Mouse (Mus musculus): ENCODE measurements at regions not wholly inside any gene's neighbourhood (a gene's known extent, or its start where the extent isn't known, plus 50 kb on each side); places are given as distances from the start of the nearest gene placed in this dataset.
A peak's percentile ranks its signal among the peaks of the same experiment; 100 is the strongest.

- no peak for DNase-seq
- intact Hi-C loops (cut with DNase I; ENCODE audit: low total_unique reads), result loop anchor here (5.0 kb wide), 2 partner anchors 151 to 531 kb away; no protein-coding TSS in a partner anchor
These were observed 73.4 kb upstream of the Medag start for GRCm38 (mm10) chr5:149338016-149338696.

DNA sequence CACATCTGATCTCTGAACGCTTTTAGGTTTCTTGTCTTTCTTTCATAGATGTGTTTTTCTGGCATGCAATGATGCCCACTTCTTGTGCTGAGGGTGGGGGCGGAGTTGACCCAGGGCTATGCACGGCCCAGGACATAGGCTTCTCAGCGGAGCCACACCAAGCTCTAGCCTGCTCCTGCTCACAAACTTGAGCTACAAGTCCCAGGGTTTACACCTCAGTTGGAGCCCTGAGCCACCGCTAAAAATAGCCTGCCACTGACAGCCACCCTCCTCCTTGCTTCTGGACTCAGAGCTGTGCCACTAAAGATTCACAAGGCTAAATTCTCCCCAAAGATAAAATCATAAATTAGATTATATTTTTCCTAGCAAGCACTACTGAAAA, 72.9 kb upstream of the Medag start:
- no peak for DNase-seq
- intact Hi-C loops (cut with DNase I; ENCODE audit: low total_unique reads), result loop anchor here (5.0 kb wide), 2 partner anchors 151 to 531 kb away; no protein-coding TSS in a partner anchor

- intact Hi-C loops (cut with DNase I; ENCODE audit: low total_unique reads), result no loop called here
These were observed 71.2 kb upstream of the Medag start for GRCm38 (mm10) chr5:149340361-149340760.

DNA sequence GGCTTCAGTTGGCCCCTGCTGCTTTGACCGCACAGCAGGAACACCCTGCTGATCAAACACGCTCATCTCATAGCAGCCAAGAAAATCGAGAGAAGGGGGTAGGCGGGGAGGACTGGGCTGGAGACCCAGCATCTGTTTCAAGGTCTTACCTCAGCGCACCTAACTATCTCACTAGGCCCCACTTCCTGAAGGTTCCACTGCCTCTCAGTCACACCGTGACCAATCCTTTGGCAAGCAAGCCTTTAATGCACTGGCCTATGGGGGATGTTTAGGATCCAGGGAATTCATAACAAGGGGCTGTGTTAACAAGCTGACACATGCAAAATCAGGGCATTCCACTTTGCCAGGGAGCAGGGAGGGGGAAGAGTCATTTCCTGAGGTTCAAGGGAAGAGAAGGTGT, 70.1 kb upstream of the Medag start:
- no peak for DNase-seq
- intact Hi-C loops (cut with DNase I; ENCODE audit: low total_unique reads), result no loop called here

More at GRCm38 (mm10) chr5:149340361-149340760, 71.2 kb upstream of the Medag start:
- DNase-seq, result no peak

- DNase-seq, result no peak
- intact Hi-C loops (cut with DNase I; ENCODE audit: low total_unique reads), result no loop called here
These were observed 67.7 kb upstream of the Medag start for GRCm38 (mm10) chr5:149343610-149344527.

DNA sequence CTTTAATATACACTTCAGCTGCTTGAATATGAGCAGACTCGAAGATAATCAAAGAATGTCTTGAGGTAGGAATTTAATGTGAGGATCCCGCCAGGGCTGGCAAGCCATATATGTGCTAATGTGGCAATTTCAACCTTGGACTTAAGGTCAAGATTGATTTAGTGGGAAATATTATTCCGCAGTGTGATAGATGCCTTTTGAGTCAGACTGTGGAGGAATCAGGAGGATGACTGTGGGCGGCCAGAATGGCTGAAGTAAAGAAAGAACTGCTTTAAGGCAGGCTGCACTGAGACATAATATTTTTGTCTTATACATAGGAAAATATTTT, 67.1 kb upstream of the Medag start:
- DNase-seq, result no peak
- intact Hi-C loops (cut with DNase I; ENCODE audit: low total_unique reads), result no loop called here

DNA sequence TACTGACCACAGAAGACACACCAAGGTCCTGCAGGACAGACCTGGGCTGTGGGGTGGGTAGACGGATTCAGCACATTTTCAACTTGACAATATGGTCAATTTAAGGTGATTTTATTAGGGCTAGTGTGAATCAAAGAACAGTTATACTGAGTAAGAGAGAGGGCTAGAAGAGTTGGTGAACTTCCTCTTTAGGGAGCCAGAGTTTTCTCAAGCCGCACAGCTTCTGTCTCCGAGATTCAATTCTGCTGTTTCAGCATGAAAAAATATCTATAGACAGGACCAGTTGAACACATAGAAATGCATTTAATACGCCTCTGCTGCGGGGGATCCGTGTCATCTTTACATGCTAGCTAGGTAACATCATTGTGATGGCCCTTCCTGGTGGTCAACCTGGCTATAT, 66.4 kb upstream of the Medag start:
- intact Hi-C loops (cut with DNase I; ENCODE audit: low total_unique reads), result no loop called here

DNA sequence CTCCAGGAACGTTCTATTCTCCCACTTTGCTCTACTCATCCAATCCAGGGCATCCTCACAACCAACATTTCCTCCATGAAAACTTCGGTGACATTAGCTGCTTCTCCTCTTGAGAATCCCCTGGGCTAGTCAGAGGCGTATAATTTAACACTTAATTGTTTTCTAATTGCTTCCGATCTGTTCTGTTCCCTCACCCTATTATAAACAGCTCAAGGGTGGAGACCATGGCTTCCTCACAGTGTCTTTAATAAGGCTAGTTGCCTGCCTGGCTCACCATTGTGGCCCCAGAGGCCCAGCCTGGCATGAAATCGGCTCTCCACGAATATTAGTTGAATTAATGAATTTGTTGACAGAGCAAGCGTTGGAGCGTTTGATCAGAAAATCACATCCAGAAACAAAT, 61.9 kb upstream of the Medag start:
- no peak for DNase-seq
- intact Hi-C loops (cut with DNase I; ENCODE audit: low total_unique reads), result no loop called here

More for the DNA sequence above, 66.4 kb upstream of the Medag start:
- DNase-seq, result no peak

DNA sequence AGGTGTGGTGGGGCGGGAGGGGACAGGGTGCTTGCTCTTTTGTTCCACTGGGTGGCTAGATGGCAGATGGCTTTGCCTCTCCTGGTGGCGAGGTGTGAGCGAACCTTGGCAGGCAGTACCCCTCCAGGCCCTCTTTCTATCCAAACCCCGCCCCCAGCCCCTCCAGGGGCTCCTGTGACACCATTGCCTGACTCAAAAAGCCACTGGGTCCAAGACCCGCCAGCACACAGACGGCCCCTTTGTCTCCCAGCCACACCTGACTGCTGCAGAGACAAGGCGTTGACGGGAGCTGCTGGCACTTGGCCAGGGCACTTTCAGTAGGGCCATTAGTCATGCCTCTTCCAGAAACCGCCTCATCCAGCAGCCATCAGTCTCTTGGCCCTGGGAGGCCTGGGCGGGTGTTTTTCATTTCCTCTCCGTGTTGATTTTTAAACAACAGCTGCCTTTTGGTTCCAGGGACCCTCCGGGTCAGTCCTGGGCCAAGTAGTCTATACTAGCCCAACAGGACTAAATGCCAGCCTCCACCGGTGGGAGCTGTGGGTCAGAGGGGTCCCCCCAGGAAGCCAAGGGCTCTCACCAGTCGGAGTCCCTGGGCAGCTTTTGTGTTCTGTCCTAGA, 58.4 kb upstream of the Medag start:
- intact Hi-C loops (cut with DNase I; ENCODE audit: low total_unique reads), result no loop called here
- DNase-seq, result peak; percentile 59

- DNase-seq, result no peak
- intact Hi-C loops (cut with DNase I; ENCODE audit: low total_unique reads), result no loop called here
These were observed 57.0 kb upstream of the Medag start for GRCm38 (mm10) chr5:149354448-149355115.

DNA sequence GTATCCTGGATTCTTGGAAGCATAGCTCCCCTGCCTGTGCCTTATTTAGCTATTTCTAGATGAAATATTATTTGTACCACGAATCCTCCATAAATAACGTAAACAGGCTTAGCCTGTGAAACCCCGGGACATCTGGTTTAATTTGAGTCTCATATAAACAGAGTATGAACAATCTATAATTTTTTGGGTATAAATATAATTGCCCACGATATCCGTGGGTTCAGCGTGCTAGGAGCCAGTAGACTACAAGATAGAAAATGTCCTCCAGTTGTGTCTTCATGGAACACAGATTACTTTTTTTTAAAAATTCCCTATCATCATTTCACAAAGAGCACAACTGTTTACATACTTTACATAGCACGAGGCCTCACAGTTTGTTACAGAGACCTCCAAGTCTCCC, 56.4 kb upstream of the Medag start:
- no peak for DNase-seq
- intact Hi-C loops (cut with DNase I; ENCODE audit: low total_unique reads), result no loop called here

DNA sequence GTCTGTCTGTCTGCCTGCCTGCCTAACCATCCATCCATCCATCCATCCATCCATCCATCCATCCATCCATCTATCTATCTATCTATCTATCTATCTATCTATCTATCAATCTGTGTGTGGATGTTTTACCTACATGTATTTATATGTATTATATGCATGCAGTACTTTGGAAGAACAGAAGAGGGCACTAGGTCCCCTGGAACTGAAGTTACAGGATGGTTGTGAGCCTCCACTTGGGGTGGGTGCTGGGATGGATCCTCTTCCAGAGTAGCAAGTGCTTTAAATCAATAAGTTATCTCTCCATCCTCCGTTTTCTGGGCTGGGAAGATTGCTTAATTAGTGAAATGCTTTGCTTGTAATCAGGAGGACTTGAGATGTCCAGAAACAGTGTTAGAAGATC, 54.6 kb upstream of the Medag start:
- no peak for DNase-seq
- intact Hi-C loops (cut with DNase I; ENCODE audit: low total_unique reads), result no loop called here
